Mouse (Mus musculus) E14TG2a.4 (cell line): ENCODE measurements around the gene Cryab.

Experiments
- CTCF ChIP-seq: conservative IDR thresholded peaks from 2 replicates; pipeline ENCODE4 v1.5.1; 2014; ENCODE audit warnings: low read length
- NANOG ChIP-seq: IDR thresholded peaks from 2 replicates; pipeline ENCODE4 v1.6.1; 2014; ENCODE audit warnings: borderline replicate concordance, low read length, mixed read lengths
- POU5F1 ChIP-seq: IDR thresholded peaks from 2 replicates; pipeline ENCODE4 v1.6.1; 2014; ENCODE audit warnings: low read length, borderline replicate concordance

DNA sequence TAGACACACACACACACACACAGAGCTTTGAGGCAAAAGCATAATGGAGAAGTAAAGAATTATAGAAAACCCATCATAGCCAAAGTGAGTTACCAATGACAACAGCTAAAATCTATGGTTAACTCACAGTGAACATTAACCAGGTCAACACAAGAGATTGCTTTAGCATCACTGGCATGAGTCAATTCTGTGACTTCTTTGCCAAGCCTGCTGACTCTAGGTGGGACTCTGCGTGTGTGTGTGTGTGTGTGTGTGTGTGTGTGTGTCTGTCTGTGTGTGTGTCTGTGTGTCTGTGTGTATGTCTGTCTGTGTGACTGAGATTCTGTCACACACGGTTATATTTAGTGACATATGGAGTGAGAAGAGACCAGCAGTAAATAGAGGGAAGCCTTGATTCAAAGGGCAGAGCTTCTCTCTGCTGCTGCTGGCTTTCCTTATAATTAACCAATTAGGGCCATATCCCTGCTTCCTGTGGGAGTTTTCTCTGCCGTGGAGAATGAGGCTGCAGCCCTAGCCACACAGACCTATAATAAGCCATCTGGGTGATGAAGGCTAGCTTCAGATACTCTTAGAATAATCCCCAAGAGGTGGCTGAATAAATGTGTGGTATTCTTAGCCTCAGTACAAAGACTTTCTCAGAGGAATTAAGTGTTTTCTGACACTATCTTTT, 26.3 kb upstream of the Cryab start:
- no peak for TF ChIP-seq CTCF
- TF ChIP-seq POU5F1, result no peak
- TF ChIP-seq NANOG, result no peak
